Mouse (Mus musculus) bone marrow, adult 2 months (tissue): ENCODE measurements around the gene Cir1.

ENCODE experiments used
- CTCF ChIP-seq: fragments of 200-500 bp; IDR thresholded peaks from 2 replicates; pipeline ENCODE4 v1.5.1; 2011; ENCODE audit warnings: low read length, control low read depth; ENCODE audit not compliant: control insufficient read depth, insufficient read depth
- POLR2A ChIP-seq: fragments of 200-500 bp; IDR thresholded peaks from 2 replicates; pipeline ENCODE4 v1.6.1; 2011; ENCODE audit warnings: low read depth, mild to moderate bottlenecking, control low read depth, low read length, borderline replicate concordance; ENCODE audit not compliant: control insufficient read depth

DNA sequence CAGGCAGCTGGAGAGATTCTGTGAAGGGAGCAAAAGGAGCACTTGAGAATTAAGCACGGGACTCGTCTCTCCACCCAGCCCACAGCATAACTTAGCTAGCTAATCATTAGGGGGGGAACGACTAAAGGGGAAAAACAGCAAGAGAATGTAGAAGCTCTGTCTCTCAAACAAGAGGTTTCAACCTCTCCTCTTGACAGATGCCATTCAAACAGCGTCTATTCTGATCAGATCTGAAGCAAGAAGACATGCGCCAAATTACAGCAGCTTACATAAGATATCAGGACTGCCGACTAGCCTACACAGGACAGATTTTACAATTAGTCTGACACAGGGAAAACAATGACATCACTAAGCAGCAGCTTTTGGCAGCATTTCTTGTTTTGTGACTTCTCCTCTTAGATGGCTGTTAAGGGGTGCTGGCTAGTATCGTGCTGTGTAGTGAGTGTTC is 39.5 kb upstream of the Cir1 start:
- TF ChIP-seq CTCF = no peak
- TF ChIP-seq POLR2A = no peak
